Mouse (Mus musculus): ENCODE data around the gene Gimap8. TPM values are rescaled to one million over a fixed set of nuclear protein-coding genes. Genes with fewer than 3 reads are reported as not detected.

Gene Gimap8
- total RNA-seq, 2 experiments from 2014 or later, result 11.0 to 14.0 TPM

GRCm38 (mm10) chr6:48636515-48636914 lies 10.5 kb upstream of the Gimap8 start:
- intact Hi-C loops (cut with DNase I), result no loop called here

DNA sequence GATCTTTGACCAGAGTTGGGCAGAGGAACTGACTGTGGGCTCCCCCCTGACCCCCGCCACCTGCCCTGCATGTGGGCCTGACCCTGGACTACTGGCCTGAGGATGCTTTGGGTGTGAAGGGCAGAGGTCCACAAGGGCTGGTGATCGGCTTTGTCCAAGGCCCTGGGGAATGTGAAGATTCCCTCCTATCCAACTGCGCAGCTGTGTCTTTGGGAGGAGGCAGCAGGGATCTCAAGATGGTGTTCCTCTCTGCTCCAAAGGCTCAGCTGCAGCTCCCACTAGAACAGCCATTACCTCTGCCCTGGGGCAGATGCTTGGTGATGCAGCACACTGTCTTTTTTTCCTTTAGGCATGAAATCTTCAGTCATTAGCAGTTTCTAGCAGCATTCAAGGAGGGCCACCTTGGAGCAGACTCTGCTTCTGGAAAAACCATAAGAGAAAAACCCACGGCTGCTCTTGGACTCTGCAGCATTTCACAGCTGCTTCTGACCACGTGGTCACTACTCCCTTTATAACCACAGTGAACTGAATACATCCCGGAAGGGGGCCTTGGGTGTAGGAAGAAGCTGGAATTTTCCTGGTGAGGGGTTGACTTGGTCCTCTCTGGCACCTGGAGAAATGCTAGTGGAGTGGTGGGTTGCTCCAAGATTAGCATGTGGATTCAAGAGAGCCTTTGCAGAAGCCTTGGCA lies 9.1 kb upstream of the Gimap8 start:
- DNase-seq, result no peak
- intact Hi-C loops (cut with DNase I), result no loop called here

More at GRCm38 (mm10) chr6:48636515-48636914, 10.5 kb upstream of the Gimap8 start:
- DNase-seq, result peak; percentile 52 to 71

DNA sequence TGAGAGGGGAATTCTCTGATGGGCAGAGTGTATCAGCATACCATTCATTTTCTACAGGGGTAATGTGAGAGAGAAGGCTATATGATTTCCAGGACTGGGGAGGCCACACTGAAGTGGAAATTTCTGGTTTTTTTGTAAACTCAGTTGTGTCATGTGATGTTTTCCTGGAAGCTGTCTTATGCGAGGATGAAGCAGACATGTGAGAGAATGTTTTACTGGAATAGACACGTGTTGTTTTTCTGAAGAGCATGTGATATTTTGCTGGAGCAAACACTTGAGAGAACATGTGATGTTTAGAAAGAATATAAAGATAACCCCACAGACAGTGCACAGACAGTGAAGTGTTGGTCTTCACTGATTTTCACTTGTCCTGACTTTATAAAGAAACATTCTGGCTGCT lies 8.5 kb upstream of the Gimap8 start:
- intact Hi-C loops (cut with DNase I), result no loop called here
- DNase-seq, result no peak

DNA sequence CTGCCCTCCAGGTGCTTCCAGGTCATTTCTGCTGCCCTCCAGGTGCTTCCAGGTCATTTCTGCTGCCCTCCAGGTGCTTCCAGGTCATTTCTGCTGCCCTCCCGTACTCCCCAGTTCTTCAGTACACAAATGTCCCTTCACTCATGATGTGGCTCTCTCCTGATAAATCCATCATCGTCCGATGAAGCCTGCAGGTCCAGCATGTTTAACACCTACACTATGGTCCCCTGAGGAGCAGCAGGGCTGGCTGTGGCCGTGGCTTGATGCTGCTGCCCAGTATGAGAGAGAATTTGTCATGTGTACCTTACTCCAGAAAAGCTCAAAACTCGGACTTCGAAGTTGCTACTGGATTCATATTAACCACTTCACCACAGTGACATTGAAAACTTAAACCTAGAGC lies 5.6 kb upstream of the Gimap8 start:
- intact Hi-C loops (cut with DNase I), result loop anchor here (2.0 kb wide), 1 partner anchor 59 kb away; no protein-coding TSS in a partner anchor

DNA sequence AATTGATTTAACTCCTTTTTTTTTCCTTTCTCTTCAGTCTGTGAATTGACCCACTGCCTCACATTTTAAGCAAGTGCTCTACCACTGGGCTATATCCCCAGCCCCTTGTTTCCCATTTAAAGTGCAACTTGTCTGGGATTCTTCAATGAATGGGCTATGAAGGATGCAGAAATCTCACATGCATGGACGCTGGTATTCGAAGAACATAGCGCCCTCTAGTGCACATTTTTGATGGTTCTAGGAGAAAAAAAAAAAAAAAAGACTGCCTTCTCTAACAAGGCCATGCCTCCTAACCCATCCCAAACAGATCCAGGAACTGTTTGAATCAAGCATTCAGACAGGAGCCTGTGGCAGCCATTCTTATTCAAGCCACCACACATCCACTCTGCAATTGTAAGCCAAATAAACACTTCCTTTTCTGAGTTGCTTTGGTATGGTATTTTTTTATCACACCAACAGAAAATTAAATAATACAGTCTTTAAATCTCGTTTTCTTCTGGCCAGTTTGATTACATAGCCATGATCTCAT lies 4.2 kb upstream of the Gimap8 start:
- intact Hi-C loops (cut with DNase I), result loop anchor here (1.0 to 2.0 kb wide), 2 partner anchors 104 to 465 kb away; no protein-coding TSS in a partner anchor

More for the DNA sequence above, 5.6 kb upstream of the Gimap8 start:
- DNase-seq, result no peak

GRCm38 (mm10) chr6:48645660-48646308 lies 1.2 kb upstream of the Gimap8 start:
- peak; percentile 79 to 85 for DNase-seq
- intact Hi-C loops (cut with DNase I), result loop anchor here (1.0 to 5.0 kb wide), 5 partner anchors 37 to 312 kb away; partner anchors contain the start of gene Gimap4

More for the DNA sequence above, 4.2 kb upstream of the Gimap8 start:
- DNase-seq, result peak; percentile 43 to 74

GRCm38 (mm10) chr6:48646309-48646690 lies 734 bp upstream of the Gimap8 start:
- no peak for DNase-seq
- intact Hi-C loops (cut with DNase I), result loop anchor here (2.0 to 5.0 kb wide), 4 partner anchors 36 to 311 kb away; partner anchors contain the start of gene Gimap4

- no peak for DNase-seq
- intact Hi-C loops (cut with DNase I), result loop anchor here (1.0 to 5.0 kb wide), 5 partner anchors 35 to 310 kb away; partner anchors contain the start of genes Gimap4 and Gimap5
Measured at GRCm38 (mm10) chr6:48647611-48648010, 577 bp downstream of the Gimap8 start.

- no peak for DNase-seq
- intact Hi-C loops (cut with DNase I), result loop anchor here (5.0 kb wide), 3 partner anchors 34 to 309 kb away; partner anchors contain the start of gene Gimap4
Measured at GRCm38 (mm10) chr6:48648779-48649178, 1.7 kb downstream of the Gimap8 start.

GRCm38 (mm10) chr6:48650041-48650440 lies 3.0 kb downstream of the Gimap8 start:
- DNase-seq, result no peak
- intact Hi-C loops (cut with DNase I), result no loop called here

- intact Hi-C loops (cut with DNase I), result loop anchor here (1.0 kb wide), 1 partner anchor 32 kb away; no protein-coding TSS in a partner anchor
- no peak for DNase-seq
Measured at GRCm38 (mm10) chr6:48658721-48659120, 11.7 kb downstream of the Gimap8 start.

- no peak for DNase-seq
- intact Hi-C loops (cut with DNase I), result no loop called here
Measured at GRCm38 (mm10) chr6:48664750-48665149, 17.7 kb downstream of the Gimap8 start.

DNA sequence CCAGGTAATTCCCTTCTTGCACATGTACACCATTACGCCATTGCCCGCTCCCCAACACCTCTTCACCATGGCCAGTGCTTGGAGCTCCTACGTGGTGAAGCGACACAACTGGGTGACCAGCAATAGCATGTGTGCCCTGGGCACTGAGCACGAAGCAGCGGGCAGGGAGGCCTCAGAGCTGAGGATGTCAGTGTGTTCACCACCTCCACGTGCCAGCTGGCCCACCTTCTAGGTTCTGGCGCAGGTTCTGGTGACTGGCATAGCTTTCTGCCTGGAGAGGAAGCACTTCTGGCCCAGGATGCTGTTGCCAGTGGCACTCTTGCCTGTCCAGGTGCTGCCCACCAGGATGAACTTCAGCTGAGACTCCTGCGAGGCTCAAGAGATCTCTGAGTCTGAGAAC lies 18.4 kb downstream of the Gimap8 start:
- intact Hi-C loops (cut with DNase I), result no loop called here
- no peak for DNase-seq

DNA sequence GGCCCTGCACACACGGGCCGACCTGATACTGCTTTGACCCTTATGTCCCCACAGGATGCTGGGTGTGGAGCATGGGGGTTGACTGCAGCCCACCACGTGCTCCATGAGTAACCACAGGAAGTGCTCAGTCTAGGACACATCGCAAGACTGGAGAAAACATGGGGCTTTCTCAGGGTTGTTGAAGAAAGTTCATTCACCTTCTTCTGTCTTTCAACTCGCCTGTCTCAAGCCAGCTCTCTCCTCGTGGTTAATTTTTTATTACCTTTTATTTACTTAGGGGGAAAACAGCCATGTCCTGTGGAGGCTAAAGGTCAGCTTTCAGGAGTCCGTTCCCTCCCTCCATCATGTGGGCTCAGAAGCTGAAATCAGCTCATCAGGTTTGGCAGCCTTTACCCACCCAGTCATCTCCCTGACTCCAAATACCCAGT lies 19.1 kb downstream of the Gimap8 start:
- DNase-seq, result no peak
- intact Hi-C loops (cut with DNase I), result no loop called here

DNA sequence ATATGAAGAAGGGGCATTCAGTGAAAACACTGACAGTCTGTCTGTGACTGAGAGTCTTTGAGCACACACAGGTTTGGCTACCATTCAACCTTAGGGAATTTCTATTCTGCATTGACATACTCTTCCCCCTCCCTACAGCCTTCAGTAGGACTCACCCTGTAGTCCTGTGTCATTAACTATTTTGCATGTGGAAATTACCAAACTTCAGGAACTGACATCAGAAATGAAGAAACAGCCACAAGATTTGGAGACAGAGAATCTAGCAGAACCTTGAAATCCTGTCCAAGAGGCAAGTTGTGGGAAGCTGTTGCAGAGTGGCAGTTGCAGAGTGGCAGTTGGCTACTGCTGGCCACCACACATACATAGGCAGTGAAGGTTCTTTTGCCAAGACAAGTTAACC lies 21.0 kb downstream of the Gimap8 start:
- DNase-seq, result no peak
- intact Hi-C loops (cut with DNase I), result no loop called here

GRCm38 (mm10) chr6:48669446-48669969 lies 22.5 kb downstream of the Gimap8 start:
- no peak for DNase-seq
- intact Hi-C loops (cut with DNase I), result no loop called here

DNA sequence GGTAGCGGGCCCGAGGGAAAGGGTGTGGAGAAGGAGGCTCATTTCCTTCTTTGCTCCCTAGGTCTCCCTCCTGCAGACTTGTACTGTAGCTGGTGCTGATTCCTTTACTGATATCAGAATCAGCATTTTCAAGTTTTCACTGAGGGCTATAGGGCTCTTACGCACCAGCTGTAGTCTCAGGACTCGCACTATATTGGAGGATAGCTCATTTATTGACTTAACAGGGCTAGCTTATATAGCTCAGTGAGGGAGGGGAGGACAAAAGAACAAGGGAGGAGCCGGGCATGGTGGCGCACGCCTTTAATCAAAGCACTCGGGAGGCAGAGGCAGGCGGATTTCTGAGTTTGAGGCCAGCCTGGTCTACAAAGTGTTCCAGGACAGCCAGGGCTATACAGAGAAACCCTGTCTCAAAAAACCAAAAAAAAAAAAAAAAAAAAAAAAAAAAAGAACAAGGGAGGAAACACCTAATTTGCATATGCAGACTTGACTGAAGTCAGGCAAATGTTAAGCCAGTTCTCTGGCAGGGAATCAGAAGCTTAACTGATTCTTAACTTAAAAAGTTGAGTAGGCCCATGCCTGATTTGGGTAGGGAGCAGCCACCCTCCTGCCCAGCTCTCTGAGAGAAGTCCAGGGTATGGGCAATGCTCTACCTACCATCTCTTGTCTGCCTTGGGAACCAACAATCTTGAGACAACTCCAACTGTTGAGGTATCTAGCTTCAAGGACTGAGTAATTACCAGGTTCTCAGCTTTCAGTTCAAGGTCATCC lies 27.4 kb downstream of the Gimap8 start:
- intact Hi-C loops (cut with DNase I), result no loop called here

DNA sequence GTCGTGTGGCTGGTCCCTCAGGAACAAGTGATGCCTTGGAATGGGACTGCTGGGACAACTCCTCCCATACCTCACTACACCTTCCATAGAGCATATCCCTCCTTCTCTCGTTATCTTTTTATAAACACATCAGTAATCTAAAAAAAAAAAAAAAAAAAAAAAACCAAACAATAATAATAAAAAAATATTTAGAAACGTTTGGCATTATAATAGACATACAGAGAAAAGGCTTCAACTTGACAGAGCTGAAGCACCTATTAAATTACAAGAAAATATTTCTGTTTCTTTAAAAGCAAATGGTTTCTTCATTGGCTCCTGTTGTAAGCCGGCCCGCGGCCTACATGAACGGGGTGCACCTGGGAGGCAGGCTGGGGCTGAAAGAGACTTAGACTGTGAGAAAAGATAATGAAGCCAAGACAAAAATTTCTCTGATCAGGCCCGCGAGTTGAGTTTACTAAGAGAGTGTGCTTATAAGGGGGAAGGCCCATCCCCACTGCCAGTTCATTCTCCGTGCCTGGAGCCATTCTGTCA lies 28.4 kb downstream of the Gimap8 start:
- DNase-seq, result no peak
- intact Hi-C loops (cut with DNase I), result no loop called here

More for the DNA sequence above, 27.4 kb downstream of the Gimap8 start:
- no peak for DNase-seq

DNA sequence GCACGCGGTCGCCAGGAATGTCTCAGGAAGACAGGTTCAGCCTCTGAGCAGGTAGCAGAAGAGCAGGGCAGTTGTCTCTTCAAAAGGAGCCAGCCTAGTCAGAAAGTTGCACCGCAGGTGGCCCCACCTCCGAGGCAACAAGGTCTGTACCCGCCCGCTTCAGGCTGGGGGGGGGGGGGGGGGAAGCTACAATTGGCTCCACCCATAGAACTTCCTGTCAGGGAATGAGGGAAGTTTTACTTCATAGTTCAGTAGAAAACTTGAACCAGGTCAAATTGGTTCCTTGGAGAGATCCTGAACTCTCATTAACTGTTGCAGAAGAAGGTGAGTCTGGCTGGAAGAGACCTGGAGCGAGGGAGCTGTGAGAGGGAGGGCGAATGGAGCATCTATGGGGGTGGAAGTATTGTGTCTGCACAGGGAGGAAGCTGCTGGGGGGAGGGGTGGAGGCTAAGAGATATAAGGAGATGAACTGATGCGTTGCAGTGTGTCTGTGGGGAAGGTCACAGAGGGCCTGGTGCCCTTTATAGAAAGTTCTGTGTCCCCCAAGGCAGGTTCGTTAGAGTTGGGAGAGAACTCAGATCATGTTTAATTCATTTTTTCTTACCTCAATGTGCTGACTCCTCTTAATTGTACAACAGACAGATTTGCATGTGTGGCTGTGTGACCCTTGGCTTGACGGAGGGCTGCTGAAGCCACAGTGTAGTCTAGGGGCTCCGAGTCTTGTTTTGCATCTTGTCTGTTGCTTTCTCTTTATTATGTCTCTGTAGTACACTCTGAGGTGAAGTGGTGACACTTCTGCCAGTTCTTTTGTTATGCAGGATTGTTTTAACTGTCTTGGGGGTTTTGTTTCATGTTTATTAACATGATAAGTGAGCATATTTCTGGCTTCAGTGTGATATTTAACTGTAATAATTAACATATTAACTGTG lies 29.2 kb downstream of the Gimap8 start, which contains the start of gene Gimap9:
Gene Gimap9, plus strand, starts transcription at position 199 of the 929 bp plus-strand sequence.
- intact Hi-C loops (cut with DNase I), result no loop called here
- DNase-seq, result peak in 1 of 2 experiments; percentile 49

Measured in heart, postnatal 10 days (tissue).